Mouse (Mus musculus) thymus, postnatal 36 days (tissue): ENCODE measurements around the gene Chl1.

ENCODE experiments used
- DNase-seq, 2 experiments: peaks; one replicate each; pipeline ENCODE4 v3.0.0; 2022; ENCODE audit warnings: mixed read lengths in 2 of 2

Gene Chl1

DNA sequence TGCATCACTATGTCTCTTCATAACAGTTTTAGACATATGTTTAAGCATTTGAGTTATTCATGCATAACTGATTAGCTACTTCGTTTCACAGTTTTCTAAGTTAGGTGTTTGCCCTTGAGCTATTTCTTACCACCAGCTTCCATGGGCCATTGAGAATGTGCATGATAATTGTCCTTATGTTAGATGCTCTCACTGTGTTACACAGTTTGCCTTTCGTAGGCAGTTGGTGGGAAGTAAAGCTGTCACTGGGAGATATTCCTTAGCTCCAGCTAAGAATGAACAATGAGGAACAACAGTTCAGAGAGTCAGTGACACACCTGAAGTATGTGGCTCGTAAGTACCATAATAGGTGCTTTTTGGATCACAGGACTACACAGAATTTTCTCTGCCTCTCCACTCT is 35.9 kb downstream of the Chl1 start:
- DNase-seq: no peak

DNA sequence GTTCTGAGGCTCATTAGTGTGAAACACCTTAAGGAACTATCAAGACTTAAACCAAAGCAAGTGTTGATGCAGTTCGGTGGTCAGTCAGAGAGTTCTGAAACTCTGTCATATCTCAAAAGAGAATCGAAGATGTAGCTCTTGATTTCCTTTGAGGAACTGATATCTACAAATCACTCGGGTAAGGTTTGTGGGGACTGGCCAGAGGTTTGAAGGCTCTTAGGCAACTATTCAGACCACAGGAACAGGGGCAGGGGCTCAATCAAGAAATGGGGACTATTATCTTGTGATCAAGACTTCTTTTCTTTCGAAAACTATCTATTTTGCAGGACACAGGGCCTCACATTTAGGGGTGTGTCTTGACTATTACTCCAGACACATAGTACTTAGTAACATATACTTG is 39.5 kb downstream of the Chl1 start:
- DNase-seq: no peak

DNA sequence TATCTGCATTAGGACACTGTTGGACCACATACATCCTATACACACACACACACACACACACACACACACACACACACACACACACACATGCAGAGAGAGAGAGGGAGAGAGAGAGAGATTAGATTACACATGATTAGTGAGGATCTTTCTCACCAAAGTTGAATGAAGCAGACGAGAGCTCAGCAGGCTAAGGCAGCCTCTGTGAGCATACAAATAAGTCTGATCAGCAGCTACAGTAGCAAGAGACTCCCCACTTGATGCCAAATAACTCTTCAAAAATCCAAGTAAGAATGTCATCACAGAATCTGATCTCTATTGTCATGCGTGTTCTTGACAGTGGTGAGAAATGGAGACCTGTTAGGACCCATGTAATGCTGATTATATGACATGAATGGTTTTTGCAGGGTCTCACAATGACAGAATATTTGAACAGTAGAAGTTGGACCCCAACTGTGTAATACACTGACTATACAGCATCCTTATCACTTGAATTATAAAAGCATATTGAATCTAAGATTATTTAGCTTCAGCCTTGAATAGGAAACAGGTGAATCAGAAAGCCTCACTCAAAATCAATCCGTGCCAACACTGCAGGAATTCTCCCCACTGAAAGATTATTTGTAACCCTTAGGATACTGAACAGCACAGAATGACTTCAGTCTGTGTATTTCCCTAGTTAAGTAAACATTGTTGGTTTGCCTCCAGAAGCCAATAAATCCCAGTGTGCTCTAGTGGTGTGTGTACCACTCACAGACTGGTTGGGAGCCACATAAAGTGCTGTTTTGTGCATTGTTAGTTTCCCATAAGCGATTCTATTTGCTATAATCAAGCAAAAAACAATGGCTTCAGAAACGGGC is 47.9 kb downstream of the Chl1 start:
- no peak for DNase-seq

DNA sequence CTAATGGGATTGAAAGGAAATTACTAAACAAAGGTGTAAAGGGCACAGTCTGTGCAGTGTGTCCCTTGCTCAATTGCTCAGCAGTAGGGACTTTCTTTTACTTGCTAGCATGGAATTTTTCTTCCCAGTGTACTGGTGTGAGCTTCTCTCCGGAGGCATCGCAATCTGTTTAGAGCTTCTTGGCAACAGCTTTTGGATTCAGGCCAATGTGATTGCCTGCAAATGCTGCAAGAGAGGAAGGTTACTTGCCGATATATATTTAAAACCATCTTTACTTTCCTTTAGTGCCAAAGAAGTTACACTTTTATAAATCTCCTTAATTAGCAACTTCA is 48.5 kb downstream of the Chl1 start:
- DNase-seq: no peak

DNA sequence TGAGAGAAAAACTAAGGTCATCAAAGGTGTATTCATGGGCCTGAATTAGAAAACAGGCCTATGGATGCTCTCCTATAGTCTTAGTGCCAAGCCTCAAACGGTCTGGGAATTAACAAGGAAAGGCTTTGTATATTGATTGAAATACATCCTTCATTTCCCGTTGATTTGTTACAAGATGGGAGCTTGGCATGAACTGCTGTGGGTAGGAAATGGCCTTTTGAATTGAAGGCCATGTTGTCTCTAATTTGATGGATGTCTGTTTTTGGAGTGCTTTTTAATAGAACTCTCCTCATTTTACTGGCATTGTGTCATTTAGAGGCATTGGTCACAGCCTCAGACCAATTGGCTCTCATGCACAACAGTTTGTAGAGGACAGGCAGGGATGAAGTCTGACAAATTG is 49.0 kb downstream of the Chl1 start:
- DNase-seq: no peak

DNA sequence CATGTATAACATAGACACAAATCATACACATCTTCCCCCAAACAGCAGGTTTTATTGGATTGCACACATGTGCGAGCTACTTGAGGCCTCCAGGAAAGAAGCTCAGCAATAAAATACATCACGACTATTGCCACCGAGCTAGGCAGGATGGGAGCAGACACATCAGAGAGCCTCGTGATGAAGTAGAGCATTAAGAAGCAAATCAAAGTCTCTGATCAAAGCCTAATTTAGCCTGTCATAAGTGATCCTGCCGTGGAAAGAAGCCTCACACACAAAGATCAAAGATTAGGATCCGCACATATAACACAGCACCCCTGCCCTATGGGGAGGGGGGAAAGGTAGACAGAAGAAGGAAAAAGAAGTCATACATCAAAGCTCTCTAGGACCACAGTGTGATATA is 54.4 kb downstream of the Chl1 start:
- DNase-seq: no peak

DNA sequence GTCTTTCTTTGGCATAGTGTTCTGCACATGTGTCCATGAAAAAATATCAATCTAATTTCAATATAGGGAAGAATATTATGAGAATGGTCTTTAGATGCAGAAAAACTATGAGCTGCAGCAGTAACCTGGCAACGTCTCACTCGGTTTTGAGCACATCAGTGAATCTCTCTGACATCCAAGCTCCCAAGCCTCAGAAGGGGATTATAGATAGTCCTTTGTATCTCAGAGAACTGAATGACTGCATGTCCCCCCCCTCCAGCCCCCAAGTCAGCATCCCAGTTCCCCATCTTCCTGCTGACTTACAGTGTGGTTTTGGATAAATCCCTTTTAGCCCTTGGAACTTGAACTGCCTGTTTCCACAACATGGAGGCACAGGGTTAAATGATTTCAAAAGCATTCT is 56.9 kb downstream of the Chl1 start:
- no peak for DNase-seq

DNA sequence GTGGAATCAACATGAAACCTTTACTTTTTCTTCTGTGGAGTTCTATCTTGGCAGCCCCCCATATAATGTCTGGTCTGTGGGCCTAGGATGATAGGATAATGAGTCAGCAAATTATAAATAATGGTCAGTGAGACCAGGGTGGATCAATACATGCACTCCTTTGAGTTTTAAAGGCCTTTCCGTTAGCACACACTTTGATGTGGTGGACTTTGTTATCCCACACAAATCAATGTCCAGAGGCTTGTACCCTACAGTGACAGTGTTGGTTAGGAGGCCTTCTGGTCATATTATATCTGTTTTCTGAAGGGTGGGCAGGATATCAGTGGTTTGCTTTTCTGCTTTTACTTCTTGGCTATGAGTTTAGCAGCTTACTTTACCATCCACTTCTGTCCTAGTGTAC is 62.3 kb downstream of the Chl1 start:
- DNase-seq: no peak

DNA sequence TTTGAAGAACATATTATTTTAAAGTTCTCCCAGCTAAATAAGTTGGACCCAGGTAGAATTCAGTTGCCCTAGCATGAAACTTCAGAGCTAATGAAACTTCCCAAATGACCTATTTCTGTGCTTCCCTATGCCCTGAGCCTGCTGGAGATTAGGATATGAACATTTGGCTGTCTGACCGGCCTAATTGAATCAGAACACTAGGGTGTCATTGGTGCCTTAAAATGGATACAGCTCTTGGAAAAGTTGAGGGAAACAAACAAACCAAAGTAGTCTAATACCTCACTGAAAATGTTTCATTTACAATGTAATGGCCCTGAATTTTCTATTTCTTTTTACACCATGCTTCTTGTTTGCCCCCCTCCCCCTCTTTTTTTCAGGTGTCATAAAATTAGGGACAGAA is 73.8 kb downstream of the Chl1 start:
- DNase-seq: no peak

DNA sequence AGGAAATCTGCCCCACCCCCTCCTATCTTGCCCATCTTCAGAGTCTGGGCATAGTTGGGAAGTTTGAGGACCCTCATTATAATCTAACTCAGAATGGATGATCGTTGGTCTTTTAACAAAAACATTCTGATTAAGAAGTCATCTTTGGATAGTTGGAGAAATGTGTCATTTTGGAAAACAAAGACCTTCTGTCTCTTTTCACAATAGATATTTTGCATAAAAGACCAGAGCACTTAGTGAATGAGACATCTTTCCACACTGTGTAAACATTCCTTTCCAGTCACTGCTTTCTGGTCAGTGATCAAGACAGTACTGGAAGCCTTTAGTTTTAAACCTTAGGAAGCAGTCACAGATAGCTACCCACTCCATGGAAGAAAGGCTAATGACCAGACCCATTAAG is 75.3 kb downstream of the Chl1 start:
- no peak for DNase-seq

DNA sequence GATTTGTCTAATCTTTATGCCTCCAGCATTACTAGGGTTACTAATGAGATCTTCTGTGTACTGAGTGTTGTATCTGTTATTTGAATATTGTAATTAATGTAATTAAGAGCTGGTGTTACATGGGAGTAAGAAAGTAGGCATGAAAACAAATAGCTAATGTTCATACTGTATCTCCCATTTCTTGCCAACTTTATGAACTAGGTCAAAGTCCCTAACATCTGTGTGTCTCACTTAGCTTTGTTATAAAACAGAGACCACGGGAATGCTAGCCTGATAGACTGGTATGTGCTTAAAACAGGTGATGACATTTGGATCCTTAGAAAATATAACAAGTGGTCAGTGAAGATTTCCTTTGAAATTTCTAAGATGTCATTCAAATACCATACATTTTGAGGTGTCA is 75.7 kb downstream of the Chl1 start:
- no peak for DNase-seq

DNA sequence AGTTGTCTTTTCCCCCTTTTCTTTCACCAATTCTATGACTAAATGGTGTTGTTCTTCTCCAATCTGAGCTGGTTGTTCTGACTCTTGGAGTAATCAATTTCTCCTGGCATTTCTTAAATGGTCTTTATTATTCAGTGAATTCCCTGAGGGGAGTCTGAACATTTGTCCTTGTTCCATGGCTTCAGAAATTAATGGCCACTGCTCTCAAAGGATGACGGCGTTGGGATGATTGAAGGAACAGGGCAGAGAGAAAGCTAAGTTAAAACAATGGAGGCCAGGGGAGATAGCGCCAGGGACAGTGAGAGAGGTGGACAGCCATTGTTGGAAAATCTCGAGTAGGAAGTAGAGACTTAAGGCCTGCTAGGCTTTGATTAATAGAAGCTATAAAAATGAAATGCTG is 91.7 kb downstream of the Chl1 start:
- no peak for DNase-seq

DNA sequence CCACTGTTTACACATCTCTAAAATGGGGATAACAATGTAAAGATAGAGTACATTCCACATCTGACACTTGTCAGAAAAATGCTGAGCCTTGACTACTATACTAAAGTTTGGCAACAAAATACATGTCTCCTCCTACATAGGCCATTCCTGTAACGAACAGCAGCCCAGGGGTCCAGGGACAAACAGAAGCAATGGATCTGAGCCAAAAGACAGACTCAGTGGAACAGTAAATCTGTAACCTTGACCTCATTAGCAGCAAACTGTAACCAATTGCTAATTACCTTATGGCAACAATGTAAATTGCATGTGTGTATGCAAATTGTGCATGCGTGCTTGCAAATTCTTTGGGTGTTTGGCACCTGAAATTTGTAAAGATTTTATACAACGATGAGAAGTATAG is 100.3 kb downstream of the Chl1 start:
- DNase-seq: no peak

DNA sequence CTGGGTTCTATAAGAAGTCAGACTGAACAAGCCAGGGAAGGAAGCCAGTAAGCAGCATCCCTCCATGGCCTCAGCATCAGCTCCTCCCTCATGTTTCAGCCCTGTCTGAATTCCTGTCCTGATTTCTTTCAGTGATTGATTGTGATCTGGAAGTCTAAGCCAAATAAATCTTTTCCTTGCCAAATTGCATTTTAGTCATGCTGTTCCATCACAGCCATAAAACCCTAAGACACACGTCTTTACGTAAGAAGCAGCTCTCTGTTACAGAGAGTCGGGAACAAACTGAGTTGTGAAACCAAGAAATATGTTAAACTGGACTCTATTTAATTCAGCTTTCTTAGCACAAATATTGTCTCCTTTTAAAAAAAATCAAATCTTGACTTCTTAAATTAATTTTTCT is 102.2 kb downstream of the Chl1 start:
- DNase-seq: no peak

DNA sequence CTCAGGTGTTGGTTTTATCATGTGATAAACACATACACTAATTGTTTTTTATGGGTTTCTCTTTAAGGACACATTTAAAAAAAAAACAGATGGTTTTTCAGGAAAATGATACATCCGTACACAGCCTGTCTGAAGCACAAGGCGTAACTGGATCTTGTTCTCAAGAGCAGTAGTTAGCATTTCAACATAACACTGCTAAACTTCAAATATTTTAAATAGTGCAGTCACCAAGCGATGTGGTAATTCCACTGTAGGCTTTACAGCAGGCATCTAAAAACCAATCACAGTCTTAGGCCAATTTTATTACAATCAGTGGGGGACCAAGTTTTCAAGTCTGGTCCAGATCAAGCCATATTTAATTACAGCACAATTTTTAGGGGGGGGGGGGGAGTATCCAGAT is 103.3 kb downstream of the Chl1 start:
- no peak for DNase-seq

DNA sequence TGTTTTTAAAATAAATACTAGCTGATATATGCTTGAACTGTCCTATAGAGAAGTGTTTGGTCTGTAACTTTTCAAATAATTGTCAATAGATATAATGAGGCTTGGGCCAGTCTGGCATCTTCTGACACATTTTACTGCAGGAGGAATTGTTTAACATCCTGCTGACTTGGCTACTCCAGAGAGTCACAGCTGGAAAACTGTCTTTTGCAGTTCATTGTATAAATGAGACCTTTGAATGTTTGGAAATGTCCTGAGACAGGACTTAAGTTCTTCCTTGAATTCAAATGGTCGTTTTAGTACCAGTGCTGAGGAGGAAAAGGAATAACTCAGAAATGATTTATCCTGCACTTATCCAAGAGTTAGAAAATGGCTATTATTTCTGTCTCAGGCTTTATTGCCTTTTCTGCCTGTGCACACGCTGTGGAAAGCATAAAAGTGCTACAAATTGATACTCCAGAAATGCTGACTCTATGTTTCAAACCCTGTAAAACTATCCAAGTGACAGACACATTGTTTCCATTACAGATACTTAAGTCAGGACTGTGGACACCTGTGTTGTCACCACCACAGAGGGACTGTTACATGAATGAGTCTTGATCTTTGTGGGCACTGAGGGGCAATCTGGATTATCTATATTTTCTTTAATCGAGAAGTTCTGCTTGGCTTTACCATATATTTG is 105.7 kb downstream of the Chl1 start:
- no peak for DNase-seq

DNA sequence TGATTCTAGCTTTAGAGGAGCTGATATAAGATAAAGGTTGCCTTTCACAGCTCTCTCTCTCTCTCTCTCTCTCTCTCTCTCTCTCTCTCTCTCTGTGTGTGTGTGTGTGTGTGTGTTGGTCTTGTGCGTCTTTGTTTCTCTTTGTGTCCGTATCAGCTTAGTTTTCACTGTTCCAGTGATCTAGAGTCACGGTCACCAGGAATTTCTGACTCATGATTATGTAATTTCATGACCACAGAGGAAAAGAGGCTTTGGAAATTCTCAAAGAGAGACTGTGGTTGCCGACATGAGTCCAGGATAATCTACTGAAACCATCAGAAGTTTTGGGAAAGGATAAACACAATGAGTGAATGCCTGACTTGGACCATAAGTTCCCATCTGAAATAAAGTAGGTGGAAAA is 110.5 kb downstream of the Chl1 start:
- no peak for DNase-seq

DNA sequence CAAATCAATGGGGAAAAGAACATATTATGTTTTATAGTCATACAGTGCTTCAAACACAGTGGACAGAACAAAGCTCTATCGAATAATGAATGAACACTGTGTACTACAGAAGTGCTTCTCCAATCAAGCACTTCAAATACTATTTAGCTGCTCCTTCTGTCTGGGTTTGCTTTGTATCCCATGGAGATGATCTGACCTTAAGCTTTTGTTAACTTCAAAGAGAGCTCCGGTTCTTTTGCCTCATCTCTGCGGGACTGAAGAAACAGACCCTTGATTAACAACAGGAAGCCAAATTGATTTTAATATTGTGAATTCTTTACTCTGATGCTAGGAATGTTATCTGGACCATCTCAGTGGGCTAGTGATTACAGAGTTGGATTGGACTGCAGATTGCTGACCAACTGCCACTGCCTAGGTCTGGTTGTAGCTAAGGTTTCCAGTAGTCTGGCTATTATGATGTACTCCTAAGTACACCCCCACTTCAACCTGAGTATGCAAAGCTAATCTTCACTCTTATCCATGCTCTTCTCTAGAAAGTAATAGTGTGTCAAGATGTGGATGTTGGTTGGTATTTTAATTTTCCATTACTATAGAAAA is 111.8 kb downstream of the Chl1 start:
- no peak for DNase-seq

DNA sequence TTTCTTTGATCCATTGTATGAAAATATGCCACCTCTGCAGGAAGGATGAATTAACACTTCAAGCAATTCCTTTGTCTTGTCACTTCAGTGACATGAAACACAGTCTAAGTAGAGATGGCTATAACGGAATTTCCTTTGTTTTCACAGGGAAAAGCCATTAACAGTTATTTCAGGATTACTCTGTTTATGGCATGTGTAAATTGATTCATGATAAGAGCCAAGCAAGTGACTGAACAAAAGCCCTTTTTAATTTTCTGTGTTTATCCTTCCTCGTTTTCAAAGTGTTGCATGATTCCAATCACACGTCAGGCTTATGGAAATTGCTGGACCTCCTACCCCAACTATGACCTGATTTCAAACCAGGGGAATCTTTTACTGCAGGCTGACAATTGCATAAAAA is 122.5 kb downstream of the Chl1 start:
- no peak for DNase-seq

DNA sequence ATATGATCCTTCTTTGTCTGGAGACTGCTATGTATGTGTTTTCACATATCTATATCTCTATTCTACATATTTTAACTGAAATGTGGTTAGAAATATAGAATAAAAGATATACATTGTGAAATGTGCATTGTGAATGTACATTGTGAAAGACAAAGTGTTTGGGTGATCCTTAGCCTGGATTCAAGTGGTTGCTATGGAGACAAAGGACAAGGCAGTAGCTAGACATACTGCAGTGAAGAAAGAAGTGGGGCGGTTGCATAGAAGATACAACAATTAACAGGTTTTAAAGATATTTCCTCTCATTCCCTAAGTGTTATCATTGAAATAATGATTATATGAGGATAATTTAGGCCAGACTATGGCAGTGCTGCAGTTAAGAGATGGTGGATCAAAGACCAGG is 146.4 kb downstream of the Chl1 start:
- no peak for DNase-seq

DNA sequence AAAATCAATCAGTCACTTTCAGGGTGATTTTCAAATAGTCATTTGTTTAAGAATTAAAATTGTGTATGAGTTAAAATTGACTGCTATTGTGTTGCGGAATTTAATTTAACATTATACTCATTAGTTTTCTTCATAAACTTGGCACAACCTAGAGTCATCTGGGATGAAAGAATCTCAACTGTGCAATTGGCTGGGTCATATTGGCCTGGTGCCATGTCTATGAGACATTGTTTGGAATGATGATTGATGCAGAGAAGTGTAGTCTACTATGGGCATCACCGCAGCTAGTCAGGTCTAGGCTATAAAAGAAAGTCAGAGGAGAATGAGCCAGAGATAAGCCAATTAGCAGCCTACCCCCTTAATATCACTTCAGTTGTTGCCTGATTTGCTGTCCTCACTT is 148.8 kb downstream of the Chl1 start:
- DNase-seq: no peak

DNA sequence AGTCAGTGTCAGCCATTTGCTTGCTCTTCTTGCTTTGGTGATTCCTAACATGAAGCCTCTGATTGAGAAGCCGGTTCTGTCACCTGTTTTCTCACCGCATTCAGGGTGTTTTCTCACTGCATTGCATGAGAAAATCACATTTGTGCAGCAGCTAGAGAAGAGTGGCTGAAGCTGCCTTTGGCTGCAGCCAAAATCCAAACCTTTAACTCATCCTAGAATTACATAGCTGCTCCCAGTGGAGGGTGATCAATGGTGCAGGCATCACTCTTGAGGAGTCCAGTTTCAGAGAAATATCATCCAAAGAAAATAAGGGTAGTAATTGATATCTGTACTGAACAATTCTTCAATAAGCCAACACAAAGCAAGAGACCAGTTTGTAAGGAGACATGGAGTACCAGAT is 154.8 kb downstream of the Chl1 start:
- DNase-seq: no peak

DNA sequence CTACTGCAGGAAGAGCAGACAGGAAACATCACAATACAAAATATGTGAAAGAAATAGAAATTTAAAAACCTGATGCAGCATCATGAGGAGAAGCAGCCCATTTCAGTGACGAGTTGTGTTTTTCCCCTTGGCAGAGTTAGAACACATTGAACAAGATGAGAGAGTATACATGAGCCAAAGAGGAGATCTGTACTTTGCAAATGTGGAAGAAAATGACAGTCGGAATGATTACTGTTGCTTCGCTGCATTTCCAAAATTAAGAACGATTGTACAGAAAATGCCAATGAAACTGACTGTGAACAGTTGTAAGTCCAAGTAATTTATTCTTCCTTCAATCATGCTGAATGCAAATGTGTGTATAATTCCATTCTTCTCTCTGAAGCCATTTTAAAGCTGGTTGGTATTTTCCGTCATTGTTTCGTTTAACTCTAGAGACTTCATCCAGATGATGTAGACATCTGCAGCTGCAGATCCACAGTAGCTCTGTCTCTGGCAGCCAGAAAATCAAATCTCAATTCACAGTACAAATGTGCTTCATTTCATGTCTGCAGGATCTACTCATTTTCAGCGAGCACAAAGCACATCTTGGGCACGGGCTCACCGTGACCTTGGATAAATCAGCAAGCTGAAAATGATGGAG is 155.4 kb downstream of the Chl1 start:
- no peak for DNase-seq

DNA sequence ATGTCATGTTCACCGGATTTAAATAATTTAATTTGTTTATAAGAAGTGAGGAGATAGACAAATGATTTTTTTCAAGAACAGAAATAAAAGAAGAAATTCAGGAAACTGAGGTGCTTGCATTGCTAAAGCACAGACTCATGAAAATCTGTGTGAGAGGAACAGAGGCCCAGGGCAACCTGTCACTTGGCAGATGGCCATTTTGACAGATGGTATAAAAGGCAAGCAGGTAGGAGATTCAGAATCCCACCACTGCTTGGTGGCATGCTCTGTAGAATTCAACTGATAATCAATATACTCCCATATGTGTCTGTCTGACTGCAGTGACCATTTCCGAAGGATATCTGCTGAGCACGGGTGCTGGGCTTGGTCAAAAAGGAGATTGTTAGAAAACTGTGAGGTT is 162.7 kb downstream of the Chl1 start:
- no peak for DNase-seq
